In genomic region chr6:29985504-29985903, GRCm38 (mm10) we compare ENCODE assay signal across 8 mouse cellular contexts.
A peak's percentile ranks its signal among the peaks of the same experiment; 100 is the strongest.
DNase-seq lines count a peak whose midpoint lies in the region; ATAC-seq and TF ChIP-seq lines count a peak whose summit lies in the region.

No protein-coding gene starts in this region.

- peak overlapping the region; percentile 55 for H3K9ac ChIP-seq in embryonic facial prominence, embryonic 12.5 days
- H3K9ac ChIP-seq in intestine, embryonic 14.5 days (ENCODE audit: low read length) = peak overlapping the region; percentile 57

- H3ac ChIP-seq in myocyte (ENCODE audit: control insufficient read depth, insufficient read length) = no peak overlapping the region

- no peak for DNase-seq in left cerebral cortex, adult 2 months (ENCODE audit: extremely low spot score in 1 of 2, low spot score in 2 of 2)
- DNase-seq in left cerebral cortex, postnatal 14 days (ENCODE audit: low spot score in 2 of 2) = no peak
- DNase-seq in intestine, embryonic 14.5 days (ENCODE audit: low spot score) = no peak
- no peak for DNase-seq in urinary bladder, adult 2 months (ENCODE audit: low spot score)
- DNase-seq in right cerebral cortex, postnatal 4 days = no peak
- no peak for DNase-seq in gastrocnemius, postnatal 14 days

- no peak for ATAC-seq in embryonic facial prominence, embryonic 12.5 days (ENCODE audit: insufficient number of reproducible peaks, insufficient read depth, low FRiP score, low TSS enrichment)
- peak; percentile 44 for ATAC-seq in intestine, embryonic 14.5 days (replicated peaks; ENCODE audit: low FRiP score, low TSS enrichment, low read depth)

- peaks cover 6% of the 10 kb centered on the region; the same call in 1 of the 2 replicates for H3K4me1 ChIP-seq in embryonic facial prominence, embryonic 12.5 days
- H3K4me1 ChIP-seq in intestine, embryonic 14.5 days (replicated peaks; ENCODE audit: control insufficient read depth, insufficient read depth, low read length) = no peaks in the 10 kb centered on the region

- WGBS in embryonic facial prominence, embryonic 12.5 days = 2% methylated on average over 14 of the region's 14 CpGs
- WGBS in intestine, embryonic 14.5 days = under 1% methylated on average over 14 of the region's 14 CpGs

- TF ChIP-seq CTCF in left cerebral cortex, adult 2 months (IDR thresholded peaks at IDR 0.05) = no peak

- no peaks in the 10 kb centered on the region for H3K36me3 ChIP-seq in embryonic facial prominence, embryonic 12.5 days
- H3K36me3 ChIP-seq in intestine, embryonic 14.5 days (ENCODE audit: control insufficient read depth, insufficient read depth, low read length) = no peaks in the 10 kb centered on the region
- no peaks in the 10 kb centered on the region for H3K36me3 ChIP-seq in myocyte (ENCODE audit: control insufficient read depth, insufficient read depth)

- peaks cover 14% of the 10 kb centered on the region for H3K27me3 ChIP-seq in embryonic facial prominence, embryonic 12.5 days
- H3K27me3 ChIP-seq in intestine, embryonic 14.5 days (replicated peaks; ENCODE audit: control insufficient read depth, insufficient read depth, low read length) = 0 out of 2 replicates have a peak, but pooled peaks cover 5% of the 10 kb centered on the region
- H3K27me3 ChIP-seq in myocyte (ENCODE audit: control insufficient read depth, insufficient read depth, insufficient read length) = no peaks in the 10 kb centered on the region

- TF ChIP-seq POLR2A in myocyte (IDR thresholded peaks at IDR 0.05; ENCODE audit: insufficient read length, low read depth) = no peak

- peak overlapping the region; percentile 82 for H3K4me2 ChIP-seq in embryonic facial prominence, embryonic 12.5 days (replicated peaks)
- H3K4me2 ChIP-seq in intestine, embryonic 14.5 days (ENCODE audit: low read length) = peak overlapping the region; percentile 86
- H3K4me2 ChIP-seq in myocyte (ENCODE audit: low read depth) = peak overlapping the region; percentile 87

- H3K27ac ChIP-seq in left cerebral cortex, adult 2 months = no peak overlapping the region
- no peak overlapping the region for H3K27ac ChIP-seq in embryonic facial prominence, embryonic 12.5 days
- peak overlapping the region; percentile 34; the same call in 1 of the 2 replicates for H3K27ac ChIP-seq in intestine, embryonic 14.5 days (ENCODE audit: low read depth)

- H3K79me2 ChIP-seq in myocyte (ENCODE audit: control insufficient read depth, insufficient read depth) = no peaks in the 10 kb centered on the region

- intact Hi-C loops in left cerebral cortex, adult 2 months (cut with DNase I) = no loop called here
- intact Hi-C loops in left cerebral cortex, postnatal 14 days (cut with DNase I) = no loop called here
- intact Hi-C loops in gastrocnemius, postnatal 14 days (cut with DNase I; ENCODE audit: low total_unique reads) = no loop called here

- peak overlapping the region; percentile 58 for H3K4me3 ChIP-seq in left cerebral cortex, adult 2 months
- H3K4me3 ChIP-seq in embryonic facial prominence, embryonic 12.5 days = peak overlapping the region; percentile 52
- peak overlapping the region; percentile 50 for H3K4me3 ChIP-seq in intestine, embryonic 14.5 days (ENCODE audit: low read depth, low read length)
- H3K4me3 ChIP-seq in myocyte = peak overlapping the region; percentile 25

- no peaks in the 10 kb centered on the region for H3K9me3 ChIP-seq in embryonic facial prominence, embryonic 12.5 days
- no peaks in the 10 kb centered on the region for H3K9me3 ChIP-seq in intestine, embryonic 14.5 days (ENCODE audit: control insufficient read depth, low read length)

TF ChIP-seq in myocyte, 11 proteins besides CTCF, POLR2A, EP300 and RAD21:
- TF ChIP-seq USF1 (IDR thresholded peaks at IDR 0.05; ENCODE audit: low read depth) = no peak
- no peak for TF ChIP-seq TCF12 (IDR thresholded peaks at IDR 0.05; ENCODE audit: insufficient read depth, poor library complexity, severe bottlenecking)
- TF ChIP-seq MYOD1 (IDR thresholded peaks at IDR 0.05; ENCODE audit: control insufficient read depth in 1 of 3, insufficient read length in 2 of 3, low read depth in 2 of 3) = no peak
- TF ChIP-seq MYOG (IDR thresholded peaks at IDR 0.05; ENCODE audit: control insufficient read depth in 1 of 3, insufficient read depth in 1 of 3, insufficient read length in 2 of 3, low read depth in 2 of 3) = no peak
- TF ChIP-seq E2F4 (IDR thresholded peaks at IDR 0.05; ENCODE audit: insufficient read depth) = no peak
- no peak for TF ChIP-seq TCF3 (IDR thresholded peaks at IDR 0.05; ENCODE audit: insufficient read length, low read depth)
- TF ChIP-seq POLR2AphosphoS2 (IDR thresholded peaks at IDR 0.05; ENCODE audit: insufficient read length, low read depth) = no peak
- TF ChIP-seq SRF (IDR thresholded peaks at IDR 0.05; ENCODE audit: control insufficient read depth, insufficient read length, low read depth) = no peak
- no peak for TF ChIP-seq MAX (IDR thresholded peaks at IDR 0.05; ENCODE audit: low read depth)
- TF ChIP-seq REST (IDR thresholded peaks at IDR 0.05; ENCODE audit: insufficient read depth, insufficient read length) = no peak
- no peak for TF ChIP-seq CEBPB (IDR thresholded peaks at IDR 0.05; ENCODE audit: insufficient read depth, poor library complexity, severe bottlenecking)
